Mouse (Mus musculus) intestine, embryonic 16.5 days (tissue): Measurements from ENCODE around the gene Cdr2l. TPM values are rescaled to one million over a fixed set of nuclear protein-coding genes. Genes with fewer than 3 reads are reported as not detected.

Experiments
- ATAC-seq: fragments of 200-750 bp; cut with Nextera tagmentation; 2 replicates; pipeline ENCODE4 v1.8.0; 2017; ENCODE audit warnings: moderate TSS enrichment, moderate library complexity
- H3K27ac ChIP-seq: fragments of 300-500 bp; sonication (generic); 2 replicates; pipeline ENCODE4 v1.5.1; 2014; ENCODE audit warnings: mild to moderate bottlenecking, low read length
- H3K27me3 ChIP-seq: fragments of 300-500 bp; sonication (generic); replicated peaks from 2 replicates; pipeline ENCODE4 v1.6.1; 2014; ENCODE audit warnings: low read length, control low read depth, mixed read lengths; ENCODE audit not compliant: control insufficient read depth, insufficient read depth
- H3K36me3 ChIP-seq: fragments of 300-500 bp; sonication (generic); 2 replicates; pipeline ENCODE4 v1.6.1; 2014; ENCODE audit warnings: low read length, control low read depth; ENCODE audit not compliant: control insufficient read depth, insufficient read depth
- H3K4me1 ChIP-seq: fragments of 300-500 bp; sonication (generic); 2 replicates; pipeline ENCODE4 v1.6.1; 2014; ENCODE audit warnings: low read length, control low read depth, mixed read lengths; ENCODE audit not compliant: control insufficient read depth, insufficient read depth
- H3K4me2 ChIP-seq: fragments of 300-500 bp; sonication (generic); 2 replicates; pipeline ENCODE4 v1.6.1; 2014; ENCODE audit warnings: low read depth, low read length, control low read depth
- H3K4me3 ChIP-seq: fragments of 300-500 bp; sonication (generic); 2 replicates; pipeline ENCODE4 v1.5.1; 2014; ENCODE audit warnings: mild to moderate bottlenecking, low read length
- H3K9ac ChIP-seq: fragments of 300-500 bp; sonication (generic); 2 replicates; pipeline ENCODE4 v1.6.1; 2014; ENCODE audit warnings: low read depth, low read length
- H3K9me3 ChIP-seq: fragments of 300-500 bp; sonication (generic); 2 replicates; pipeline ENCODE4 v1.6.1; 2016; ENCODE audit warnings: low read length, control low read depth; ENCODE audit not compliant: control insufficient read depth
- WGBS: fragments of 180-500 bp; shearing (Covaris S2); extraction: QIAGEN DNeasy Blood & Tissue Kit; methylation state at CpG from one replicate; pipeline ENCODE4 v1.1.7; 2014; 5-methylcytosine and 5-hydroxymethylcytosine counted together
- polyA plus RNA-seq: library from polyadenylated mRNA; unstranded; fragments of >200 nt; fragmentation: Nextera tagmentation; extraction: Ambion mirVana; gene quantifications from 2 replicates; pipeline ENCODE4 v1.2.1, GENCODE M21; 2015

Gene Cdr2l
- polyA plus RNA-seq, 1 experiment from 2014 or later, result 5.1 TPM

DNA sequence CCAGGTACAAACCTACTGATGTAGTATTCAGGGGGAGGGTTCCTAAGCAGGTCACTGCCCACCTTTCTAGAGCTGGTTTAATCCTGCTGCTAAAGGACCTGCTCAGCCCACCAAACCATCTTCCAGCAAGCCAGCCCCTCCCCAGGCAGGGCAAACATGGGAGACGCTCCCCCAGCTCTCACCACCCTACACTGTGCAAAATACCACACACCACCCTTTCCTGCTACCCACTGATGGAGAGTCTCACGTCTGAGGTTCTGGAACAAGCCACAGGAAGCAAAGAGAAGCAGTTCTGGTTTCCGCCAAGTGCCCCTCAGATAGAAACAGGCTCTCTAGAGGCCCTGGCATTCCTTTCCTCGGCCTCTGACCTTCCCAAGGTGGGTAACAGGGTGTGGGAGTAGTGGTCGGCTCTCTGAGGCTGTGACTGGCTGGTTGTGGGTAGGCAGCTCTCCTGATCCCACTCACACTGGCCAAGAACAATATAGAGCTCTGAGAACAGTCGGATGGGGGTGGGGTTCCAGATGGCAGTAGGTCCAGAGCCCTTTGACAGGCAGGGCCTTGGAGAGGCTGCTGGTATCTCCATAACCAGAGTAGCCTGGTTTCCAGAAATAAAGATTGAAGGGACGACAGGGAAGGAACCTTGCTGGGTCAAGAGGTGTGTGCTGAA lies 15.5 kb upstream of the Cdr2l start:
- Histone ChIP-seq H3K9me3 (no peaks in the 10 kb centered on the region), H3K27ac (no peak overlapping the region), H3K4me3 (peak overlapping the region; percentile 60), H3K36me3 (no peaks in the 10 kb centered on the region), H3K4me1 (peaks cover 10% of the 10 kb centered on the region), H3K9ac (no peak overlapping the region), H3K27me3 (peaks cover 13% of the 10 kb centered on the region), H3K4me2 (0 out of 2 replicates have a peak overlapping the region, but pooled peaks have one; percentile 0)
- ATAC-seq, result no peak
- 48% methylated on average over 7 of the region's 7 CpGs for WGBS

DNA sequence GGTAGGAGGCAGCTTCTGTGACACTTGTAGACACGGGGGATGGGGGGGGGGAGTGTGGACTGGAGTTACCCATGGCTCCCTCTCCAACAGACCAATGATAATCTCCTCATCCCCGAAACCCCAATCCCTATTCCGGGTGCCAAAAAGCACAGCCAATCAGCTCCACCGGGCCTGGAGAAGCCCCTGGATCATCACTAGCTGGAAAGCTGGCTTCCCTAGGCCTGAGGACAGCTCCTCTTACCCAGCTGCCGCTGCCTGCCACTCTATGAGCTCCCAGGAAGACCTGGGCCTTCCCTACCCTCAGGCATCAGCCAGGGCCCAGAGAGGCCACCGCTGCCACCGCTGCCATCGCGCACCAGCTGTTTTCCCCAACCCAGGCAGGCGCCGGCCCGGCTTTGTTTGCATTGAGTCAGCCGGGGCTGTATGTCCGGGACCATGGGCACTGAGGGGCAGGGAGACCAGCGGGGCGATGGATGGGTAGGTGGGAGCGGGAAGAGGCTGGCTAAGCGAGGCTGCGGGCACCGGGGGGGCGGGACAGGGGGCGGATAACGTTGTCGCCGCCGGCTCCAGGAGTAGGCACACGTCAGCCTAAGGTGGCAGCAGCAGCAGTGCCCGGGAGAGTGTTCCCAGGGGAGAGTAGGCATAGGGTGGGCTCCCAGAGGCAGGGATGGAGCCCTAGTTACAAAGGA lies 14.9 kb upstream of the Cdr2l start:
- peak; percentile 45 for ATAC-seq
- Histone ChIP-seq H3K27me3 (peaks cover 13% of the 10 kb centered on the region), H3K27ac (peak overlapping the region; percentile 60)

GRCm38 (mm10) chr11:115367395-115367944 lies 14.2 kb upstream of the Cdr2l start, which contains the start of gene Hid1:
Gene Hid1 (minus strand): TSS chr11:115367756.
- WGBS, result under 1% methylated on average over 37 of the region's 39 CpGs
- H3K27me3 ChIP-seq, result peaks cover 13% of the 10 kb centered on the region
- H3K36me3 ChIP-seq, result no peaks in the 10 kb centered on the region
- H3K9ac ChIP-seq, result peak within 1 kb of the TSS; percentile 72
- peak within 1 kb of the TSS; percentile 60 for H3K27ac ChIP-seq
- H3K9me3 ChIP-seq, result no peaks in the 10 kb centered on the region
- H3K4me2 ChIP-seq, result peak within 1 kb of the TSS; percentile 90
- H3K4me1 ChIP-seq, result peaks cover 10% of the 10 kb centered on the region
- peak; percentile 88 for ATAC-seq
- peak within 1 kb of the TSS; percentile 60 for H3K4me3 ChIP-seq

More for the DNA sequence above, 14.9 kb upstream of the Cdr2l start:
- no peaks in the 10 kb centered on the region for H3K36me3 ChIP-seq
- peak overlapping the region; percentile 60 for H3K4me3 ChIP-seq
- H3K9me3 ChIP-seq, result no peaks in the 10 kb centered on the region
- peak overlapping the region; percentile 90 for H3K4me2 ChIP-seq
- whole genome bisulfite sequencing, result 4% methylated on average over 28 of the region's 28 CpGs
- H3K9ac ChIP-seq, result peak overlapping the region; percentile 72
- peaks cover 10% of the 10 kb centered on the region for H3K4me1 ChIP-seq

DNA sequence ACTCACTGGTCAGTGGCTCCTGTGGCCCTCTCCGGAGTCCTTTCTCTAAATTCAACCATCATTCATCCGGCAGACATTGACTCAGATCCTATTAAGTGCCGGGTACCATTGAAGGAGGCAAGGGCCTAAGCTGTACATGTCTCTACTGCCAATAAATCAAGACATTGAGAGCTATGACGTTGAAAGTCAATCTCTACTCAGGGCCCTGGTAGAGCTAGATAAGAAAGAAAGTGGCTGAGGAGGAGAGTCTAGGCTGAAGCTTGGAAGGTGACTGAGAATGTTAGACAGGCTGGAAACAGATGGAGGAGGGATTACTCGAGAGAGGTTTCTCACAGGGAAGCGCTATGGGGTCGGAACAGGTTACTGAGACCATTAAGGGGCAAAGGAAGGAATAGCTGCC lies 11.3 kb upstream of the Cdr2l start:
- Histone ChIP-seq H3K4me2 (no peak overlapping the region), H3K4me1 (peaks cover 16% of the 10 kb centered on the region), H3K9me3 (no peaks in the 10 kb centered on the region), H3K36me3 (no peaks in the 10 kb centered on the region), H3K9ac (no peak overlapping the region), H3K27me3 (peaks cover 26% of the 10 kb centered on the region), H3K4me3 (no peak overlapping the region), H3K27ac (no peak overlapping the region)
- WGBS, result 55% methylated on average over 7 of the region's 7 CpGs
- no peak for ATAC-seq

- H3K27me3 ChIP-seq, result peaks cover 26% of the 10 kb centered on the region
- 65% methylated on average over 8 of the region's 8 CpGs for WGBS
- no peak overlapping the region for H3K27ac ChIP-seq
These were observed 10.4 kb upstream of the Cdr2l start for GRCm38 (mm10) chr11:115371354-115371753.

GRCm38 (mm10) chr11:115372015-115372414 lies 9.7 kb upstream of the Cdr2l start:
- Histone ChIP-seq H3K27ac (no peak overlapping the region), H3K4me2 (no peak overlapping the region), H3K36me3 (no peaks in the 10 kb centered on the region), H3K9ac (no peak overlapping the region), H3K4me1 (peaks cover 12% of the 10 kb centered on the region), H3K4me3 (no peak overlapping the region), H3K9me3 (no peaks in the 10 kb centered on the region), H3K27me3 (peaks cover 21% of the 10 kb centered on the region)
- 61% methylated on average over 1 of the region's 1 CpGs for WGBS
- no peak for ATAC-seq

More at GRCm38 (mm10) chr11:115371354-115371753, 10.4 kb upstream of the Cdr2l start:
- H3K4me2 ChIP-seq, result no peak overlapping the region
- ATAC-seq, result no peak
- H3K9me3 ChIP-seq, result no peaks in the 10 kb centered on the region
- H3K9ac ChIP-seq, result no peak overlapping the region
- no peak overlapping the region for H3K4me3 ChIP-seq
- H3K4me1 ChIP-seq, result peaks cover 16% of the 10 kb centered on the region
- H3K36me3 ChIP-seq, result no peaks in the 10 kb centered on the region

- no peak overlapping the region for H3K4me3 ChIP-seq
- peaks cover 17% of the 10 kb centered on the region; the same call in 1 of the 2 replicates for H3K27me3 ChIP-seq
- no peaks in the 10 kb centered on the region for H3K36me3 ChIP-seq
- H3K27ac ChIP-seq, result no peak overlapping the region
- H3K9ac ChIP-seq, result no peak overlapping the region
- H3K4me1 ChIP-seq, result peaks cover 8% of the 10 kb centered on the region
- no peaks in the 10 kb centered on the region for H3K9me3 ChIP-seq
- ATAC-seq, result no peak
- WGBS, result 56% methylated on average over 2 of the region's 2 CpGs
- H3K4me2 ChIP-seq, result no peak overlapping the region
These were observed 9.0 kb upstream of the Cdr2l start for GRCm38 (mm10) chr11:115372737-115373136.

DNA sequence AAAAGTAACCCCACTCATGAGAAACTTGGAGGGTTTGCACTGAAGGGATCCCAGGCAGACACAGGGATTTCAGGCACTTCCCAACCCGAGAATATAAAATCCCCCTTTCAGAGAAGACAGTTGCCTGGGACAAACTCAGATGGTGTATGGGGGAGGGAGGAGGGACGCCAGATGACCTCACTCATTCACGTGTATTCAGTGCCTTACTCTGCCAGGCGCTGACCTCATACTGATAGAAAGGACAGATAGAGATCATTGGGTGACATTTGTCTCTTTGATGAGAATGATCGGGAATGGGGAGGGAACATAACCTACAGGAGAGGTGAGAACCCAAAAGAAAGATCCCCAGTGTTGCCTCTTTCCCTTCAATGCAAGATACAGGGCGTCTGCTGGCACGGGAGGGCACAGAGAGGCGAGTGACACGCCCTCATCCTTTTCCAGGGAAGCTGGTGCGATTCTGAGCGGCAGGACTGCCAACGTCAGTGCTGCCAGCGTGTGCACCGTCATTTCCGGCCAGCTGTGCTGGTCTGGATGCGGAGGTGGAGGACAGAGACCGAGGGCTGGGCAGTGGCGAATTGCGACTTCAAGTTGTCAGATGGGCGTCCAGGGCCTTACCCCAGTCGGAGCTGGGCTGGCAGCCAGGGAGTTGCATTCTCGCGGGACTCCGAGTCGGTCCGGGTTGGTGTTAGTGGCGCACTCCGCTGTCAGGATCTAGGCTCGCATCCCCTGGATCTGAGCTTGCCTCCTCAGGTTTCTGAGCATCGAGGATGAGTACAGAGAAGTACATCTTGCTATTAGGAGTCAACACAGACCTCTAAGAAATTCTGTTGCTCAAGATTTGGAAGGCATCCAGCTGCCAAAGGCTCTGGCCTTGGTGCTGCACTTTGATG lies 7.7 kb upstream of the Cdr2l start:
- Histone ChIP-seq H3K4me2 (peak overlapping the region; percentile 65), H3K4me1 (peaks cover 8% of the 10 kb centered on the region; the same call in 1 of the 2 replicates), H3K27me3 (peaks cover 17% of the 10 kb centered on the region; the same call in 1 of the 2 replicates), H3K9me3 (0 out of 2 replicates have a peak, but pooled peaks cover 2% of the 10 kb centered on the region), H3K27ac (no peak overlapping the region), H3K9ac (peak overlapping the region; percentile 60), H3K4me3 (peak overlapping the region; percentile 45), H3K36me3 (no peaks in the 10 kb centered on the region)
- 2% methylated on average over 30 of the region's 30 CpGs for WGBS
- peak; percentile 50; the same call in 1 of the 2 replicates for ATAC-seq
